Mouse (Mus musculus): ENCODE measurements at regions not wholly inside any gene's neighbourhood (a gene's known extent, or its start where the extent isn't known, plus 50 kb on each side); places are given as distances from the start of the nearest gene placed in this dataset.

- H3K9ac ChIP-seq (ENCODE audit: low read length) = no peak overlapping the region
- no peak overlapping the region for H3K27ac ChIP-seq (replicated peaks)
- H3K4me2 ChIP-seq (replicated peaks; ENCODE audit: low read depth) = no peak overlapping the region
- H3K4me3 ChIP-seq (ENCODE audit: low read depth, low read length) = no peak overlapping the region
- 38% methylated on average over 4 of the region's 4 CpGs for WGBS
- H3K9me3 ChIP-seq (ENCODE audit: control insufficient read depth, low read length) = no peaks in the 10 kb centered on the region
- no peaks in the 10 kb centered on the region for H3K4me1 ChIP-seq (replicated peaks; ENCODE audit: control insufficient read depth, insufficient read depth)
- TF ChIP-seq CTCF (IDR thresholded peaks at IDR 0.05; ENCODE audit: low read depth) (peak; percentile 31), EP300 (optimal IDR thresholded peaks at IDR 0.05) (no peak)
- H3K36me3 ChIP-seq (ENCODE audit: control insufficient read depth, insufficient read depth, low read length) = no peaks in the 10 kb centered on the region
- ATAC-seq (ENCODE audit: low FRiP score, low TSS enrichment) (no peak), DNase-seq (ENCODE audit: low spot score) (no peak)
- H3K27me3 ChIP-seq (ENCODE audit: control insufficient read depth, insufficient read depth, low read length) = no peaks in the 10 kb centered on the region
These were observed 925.7 kb upstream of the Mdga2 start for GRCm38 (mm10) chr12:68148066-68148465.

- Histone ChIP-seq H3K9ac (ENCODE audit: low read length) (no peak overlapping the region), H3K36me3 (ENCODE audit: control insufficient read depth, insufficient read depth, low read length) (no peaks in the 10 kb centered on the region), H3K4me3 (ENCODE audit: low read depth, low read length) (no peak overlapping the region), H3K9me3 (ENCODE audit: control insufficient read depth, low read length) (no peaks in the 10 kb centered on the region), H3K27ac (replicated peaks) (no peak overlapping the region), H3K4me1 (replicated peaks; ENCODE audit: control insufficient read depth, insufficient read depth) (no peaks in the 10 kb centered on the region), H3K27me3 (ENCODE audit: control insufficient read depth, insufficient read depth, low read length) (no peaks in the 10 kb centered on the region), H3K4me2 (replicated peaks; ENCODE audit: low read depth) (no peak overlapping the region)
- ATAC-seq (ENCODE audit: low FRiP score, low TSS enrichment) (no peak), DNase-seq (ENCODE audit: low spot score) (no peak)
- TF ChIP-seq CTCF (IDR thresholded peaks at IDR 0.05; ENCODE audit: low read depth) (no peak), EP300 (optimal IDR thresholded peaks at IDR 0.05) (no peak)
- WGBS = 78% methylated on average over 6 of the region's 6 CpGs
These were observed 917.5 kb upstream of the Mdga2 start for GRCm38 (mm10) chr12:68139831-68140230.

DNA sequence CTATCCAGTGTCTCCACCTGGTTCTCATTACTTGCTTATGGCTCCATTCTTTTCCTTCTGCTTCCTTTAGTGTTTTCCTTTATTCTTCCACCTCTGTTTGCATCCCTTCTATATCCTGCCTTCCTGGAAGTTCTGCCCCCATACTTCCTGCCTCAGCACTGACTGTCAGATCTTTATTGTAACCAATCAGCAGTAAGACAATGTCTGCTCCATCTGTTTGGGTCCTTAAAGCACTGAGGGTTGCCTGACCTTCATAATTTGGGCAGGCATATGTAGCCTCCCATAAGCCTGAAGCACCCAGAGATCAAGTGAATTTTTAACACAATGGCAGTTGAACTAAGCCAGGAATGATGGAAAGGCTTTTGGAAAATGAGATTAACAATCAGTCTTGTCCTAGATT is 909.4 kb upstream of the Mdga2 start:
- no peaks in the 10 kb centered on the region for H3K27me3 ChIP-seq (ENCODE audit: control insufficient read depth, insufficient read depth, low read length)
- no peak overlapping the region for H3K9ac ChIP-seq (ENCODE audit: low read length)
- no peaks in the 10 kb centered on the region for H3K9me3 ChIP-seq (ENCODE audit: control insufficient read depth, low read length)
- TF ChIP-seq EP300 (optimal IDR thresholded peaks at IDR 0.05) (no peak), CTCF (IDR thresholded peaks at IDR 0.05; ENCODE audit: low read depth) (no peak)
- H3K27ac ChIP-seq (replicated peaks) = no peak overlapping the region
- no peaks in the 10 kb centered on the region for H3K36me3 ChIP-seq (ENCODE audit: control insufficient read depth, insufficient read depth, low read length)
- H3K4me2 ChIP-seq (replicated peaks; ENCODE audit: low read depth) = no peak overlapping the region
- ATAC-seq (ENCODE audit: low FRiP score, low TSS enrichment) (no peak), DNase-seq (ENCODE audit: low spot score) (no peak)
- H3K4me3 ChIP-seq (ENCODE audit: low read depth, low read length) = no peak overlapping the region
- H3K4me1 ChIP-seq (replicated peaks; ENCODE audit: control insufficient read depth, insufficient read depth) = no peaks in the 10 kb centered on the region

- ATAC-seq (ENCODE audit: low FRiP score, low TSS enrichment) (no peak), DNase-seq (ENCODE audit: low spot score) (no peak)
- H3K9me3 ChIP-seq (ENCODE audit: control insufficient read depth, low read length) = no peaks in the 10 kb centered on the region
- H3K36me3 ChIP-seq (ENCODE audit: control insufficient read depth, insufficient read depth, low read length) = no peaks in the 10 kb centered on the region
- no peak for TF ChIP-seq EP300 (optimal IDR thresholded peaks at IDR 0.05)
- H3K27ac ChIP-seq (replicated peaks) = no peak overlapping the region
- H3K4me3 ChIP-seq (ENCODE audit: low read depth, low read length) = no peak overlapping the region
- no peak overlapping the region for H3K4me2 ChIP-seq (replicated peaks; ENCODE audit: low read depth)
- no peak overlapping the region for H3K9ac ChIP-seq (ENCODE audit: low read length)
- no peaks in the 10 kb centered on the region for H3K27me3 ChIP-seq (ENCODE audit: control insufficient read depth, insufficient read depth, low read length)
- no peaks in the 10 kb centered on the region for H3K4me1 ChIP-seq (replicated peaks; ENCODE audit: control insufficient read depth, insufficient read depth)
- WGBS = 48% methylated on average over 1 of the region's 1 CpGs
These were observed 893.4 kb upstream of the Mdga2 start for GRCm38 (mm10) chr12:68115762-68116161.
